Mouse (Mus musculus) embryonic facial prominence, embryonic 15.5 days (tissue): Measurements from ENCODE around the gene Tmem182. TPM values are rescaled to one million over a fixed set of nuclear protein-coding genes. Genes with fewer than 3 reads are reported as not detected.

Experiments used
- ATAC-seq: fragments of 200-750 bp; cut with Nextera tagmentation; 2 replicates; pipeline ENCODE4 v1.8.0; 2017; ENCODE audit warnings: low read depth, moderate TSS enrichment; ENCODE audit not compliant: insufficient number of reproducible peaks, low FRiP score, low TSS enrichment
- H3K27ac ChIP-seq: fragments of 300-500 bp; sonication (generic); replicated peaks from 2 replicates; pipeline ENCODE4 v1.5.1; 2015; ENCODE audit warnings: mild to moderate bottlenecking, inconsistent platforms
- H3K27me3 ChIP-seq: fragments of 300-500 bp; sonication (generic); 2 replicates; pipeline ENCODE4 v1.6.1; 2015; ENCODE audit warnings: inconsistent platforms
- H3K36me3 ChIP-seq: fragments of 300-500 bp; sonication (generic); 2 replicates; pipeline ENCODE4 v1.6.1; 2015; ENCODE audit warnings: mild to moderate bottlenecking, inconsistent platforms
- H3K4me1 ChIP-seq: fragments of 300-500 bp; sonication (generic); 2 replicates; pipeline ENCODE4 v1.6.1; 2015; ENCODE audit warnings: inconsistent platforms
- H3K4me2 ChIP-seq: fragments of 300-500 bp; sonication (generic); replicated peaks from 2 replicates; pipeline ENCODE4 v1.6.1; 2015; ENCODE audit warnings: mild to moderate bottlenecking, inconsistent platforms
- H3K4me3 ChIP-seq: fragments of 300-500 bp; sonication (generic); replicated peaks from 2 replicates; pipeline ENCODE4 v1.5.1; 2015; ENCODE audit warnings: mild to moderate bottlenecking, inconsistent platforms
- H3K9ac ChIP-seq: fragments of 300-500 bp; sonication (generic); 2 replicates; pipeline ENCODE4 v1.6.1; 2015; ENCODE audit warnings: inconsistent platforms
- H3K9me3 ChIP-seq: fragments of 300-500 bp; sonication (generic); replicated peaks from 2 replicates; pipeline ENCODE4 v1.6.1; 2016; ENCODE audit warnings: inconsistent platforms
- polyA plus RNA-seq: library from polyadenylated mRNA; unstranded; fragments of >200 nt; fragmentation: Nextera tagmentation; extraction: Ambion mirVana; gene quantifications from 2 replicates; pipeline ENCODE4 v1.2.1, GENCODE M21; 2015

Gene Tmem182
- polyA plus RNA-seq, 1 experiment from 2014 or later, result 3.6 TPM

- H3K4me3 ChIP-seq, result no peak overlapping the region
- no peak overlapping the region for H3K9ac ChIP-seq
- H3K9me3 ChIP-seq, result no peaks in the 10 kb centered on the region
- no peaks in the 10 kb centered on the region for H3K27me3 ChIP-seq
- H3K27ac ChIP-seq, result no peak overlapping the region
- H3K4me1 ChIP-seq, result no peaks in the 10 kb centered on the region
- H3K36me3 ChIP-seq, result no peaks in the 10 kb centered on the region
- no peak for ATAC-seq
- no peak overlapping the region for H3K4me2 ChIP-seq
Measured at GRCm38 (mm10) chr1:40903712-40904111, 98.3 kb downstream of the Tmem182 start.

Other genes starting within 250 kb of the Tmem182 start
- gene Slc9a4, start 225.5 kb upstream of the Tmem182 start, polyA plus RNA-seq, result 0.20 TPM in 1 of 2 replicates, not detected in the other
- 1.0 and 1.2 TPM in 2 replicates for gene Slc9a2, start 125.0 kb upstream of the Tmem182 start, polyA plus RNA-seq
- 3.9 and 4.6 TPM in 2 replicates for gene Mfsd9, start 14.9 kb upstream of the Tmem182 start, polyA plus RNA-seq